Mouse (Mus musculus): ENCODE data around the gene Nhsl1.

- TF ChIP-seq CTCF (IDR thresholded peaks at IDR 0.05; ENCODE audit: extremely low read depth, insufficient read depth, low read length) (no peak), POLR2A (IDR thresholded peaks at IDR 0.05; ENCODE audit: extremely low read depth, insufficient read depth, low read length) (no peak)
Observed at GRCm38 (mm10) chr10:18289512-18289911, 29.3 kb upstream of the Nhsl1 start.

Measured in cortical plate, adult 2 months (tissue).